Mouse (Mus musculus): ENCODE measurements around the gene B3galt1. TPM values are rescaled to one million over a fixed set of nuclear protein-coding genes. Genes with fewer than 3 reads are reported as not detected.

Gene B3galt1
- polyA plus RNA-seq, 1 experiment, result 0.04 TPM

DNA sequence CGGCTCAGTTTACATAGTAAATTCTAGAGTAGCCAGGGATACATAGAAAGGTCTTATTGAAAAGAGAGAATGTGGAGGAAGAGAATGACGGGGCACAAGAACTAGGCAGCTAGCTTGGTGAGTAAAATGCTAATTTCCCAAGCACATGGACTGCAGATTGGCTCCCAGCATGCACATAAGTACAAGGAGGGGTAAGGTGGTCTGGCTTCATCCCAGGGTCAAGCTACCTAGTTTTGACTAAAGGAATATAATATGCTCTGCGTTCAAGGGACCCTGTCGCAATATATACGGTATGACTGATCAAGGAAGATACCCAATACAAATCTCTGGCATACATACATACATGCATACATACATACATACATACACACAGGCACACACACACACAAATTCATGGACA, 594.1 kb downstream of the B3galt1 start:
- WGBS, result 88% methylated on average over 5 of the region's 5 CpGs
- no peaks in the 10 kb centered on the region for H3K27me3 ChIP-seq (ENCODE audit: control insufficient read depth, insufficient read depth, low read length)
- no peak overlapping the region for H3K27ac ChIP-seq (ENCODE audit: insufficient read depth, low read depth, low read length)
- no peaks in the 10 kb centered on the region for H3K36me3 ChIP-seq (ENCODE audit: control insufficient read depth, insufficient read depth, low read length)
- TF ChIP-seq POLR2A (IDR thresholded peaks at IDR 0.05; ENCODE audit: low read depth, low read length) (no peak), CTCF (IDR thresholded peaks at IDR 0.05; ENCODE audit: extremely low read depth, insufficient read length, insufficient replicate concordance, low read depth, low read length) (no peak)
- H3K4me3 ChIP-seq (ENCODE audit: low read depth, low read length), result no peak overlapping the region
- H3K4me1 ChIP-seq (ENCODE audit: control insufficient read depth, insufficient read depth, insufficient read length, low read length), result no peaks in the 10 kb centered on the region

DNA sequence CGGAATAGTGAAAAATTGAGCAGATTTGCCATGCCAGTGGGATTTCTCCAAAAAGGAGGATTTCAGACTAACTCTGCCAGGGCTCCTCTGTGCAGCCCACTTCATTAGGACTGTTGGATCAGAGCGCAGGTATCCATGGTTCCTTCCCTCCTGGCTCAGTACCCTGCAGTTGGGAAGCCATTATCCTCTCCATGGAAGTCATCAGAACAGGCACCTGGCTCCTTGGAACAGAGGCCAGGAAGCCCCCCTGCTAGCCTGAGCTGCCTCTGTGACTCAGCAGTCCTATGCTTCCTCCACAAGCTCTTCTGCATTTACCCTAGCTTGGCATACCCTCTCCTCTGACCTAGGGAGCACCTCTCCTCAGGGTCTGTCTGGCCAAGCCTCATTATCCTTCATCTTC, 594.9 kb downstream of the B3galt1 start:
- H3K27me3 ChIP-seq (ENCODE audit: control insufficient read depth, insufficient read depth, low read length), result no peaks in the 10 kb centered on the region
- no peak overlapping the region for H3K27ac ChIP-seq (ENCODE audit: insufficient read depth, low read depth, low read length)
- H3K4me1 ChIP-seq (ENCODE audit: control insufficient read depth, insufficient read depth, insufficient read length, low read length), result no peaks in the 10 kb centered on the region
- no peaks in the 10 kb centered on the region for H3K36me3 ChIP-seq (ENCODE audit: control insufficient read depth, insufficient read depth, low read length)
- no peak for TF ChIP-seq CTCF (IDR thresholded peaks at IDR 0.05; ENCODE audit: extremely low read depth, insufficient read length, insufficient replicate concordance, low read depth, low read length)
- no peak for TF ChIP-seq POLR2A (IDR thresholded peaks at IDR 0.05; ENCODE audit: low read depth, low read length)
- 95% methylated on average over 2 of the region's 2 CpGs for WGBS
- no peak overlapping the region for H3K4me3 ChIP-seq (ENCODE audit: low read depth, low read length)

GRCm38 (mm10) chr2:68162012-68162411, 596.3 kb downstream of the B3galt1 start:
- 85% methylated on average over 4 of the region's 4 CpGs for WGBS
- Histone ChIP-seq H3K4me3 (ENCODE audit: low read depth, low read length) (no peak overlapping the region), H3K4me1 (ENCODE audit: control insufficient read depth, insufficient read depth, insufficient read length, low read length) (no peaks in the 10 kb centered on the region), H3K36me3 (ENCODE audit: control insufficient read depth, insufficient read depth, low read length) (no peaks in the 10 kb centered on the region), H3K27ac (ENCODE audit: insufficient read depth, low read depth, low read length) (no peak overlapping the region), H3K27me3 (ENCODE audit: control insufficient read depth, insufficient read depth, low read length) (no peaks in the 10 kb centered on the region)
- TF ChIP-seq POLR2A (IDR thresholded peaks at IDR 0.05; ENCODE audit: low read depth, low read length) (no peak), CTCF (IDR thresholded peaks at IDR 0.05; ENCODE audit: extremely low read depth, insufficient read length, insufficient replicate concordance, low read depth, low read length) (no peak)

GRCm38 (mm10) chr2:68171306-68171705, 605.6 kb downstream of the B3galt1 start:
- Histone ChIP-seq H3K36me3 (ENCODE audit: control insufficient read depth, insufficient read depth, low read length) (no peaks in the 10 kb centered on the region), H3K4me1 (ENCODE audit: control insufficient read depth, insufficient read depth, insufficient read length, low read length) (no peaks in the 10 kb centered on the region), H3K4me3 (ENCODE audit: low read depth, low read length) (no peak overlapping the region), H3K27me3 (ENCODE audit: control insufficient read depth, insufficient read depth, low read length) (no peaks in the 10 kb centered on the region), H3K27ac (ENCODE audit: insufficient read depth, low read depth, low read length) (no peak overlapping the region)
- TF ChIP-seq CTCF (IDR thresholded peaks at IDR 0.05; ENCODE audit: extremely low read depth, insufficient read length, insufficient replicate concordance, low read depth, low read length), result no peak
- no peak for TF ChIP-seq POLR2A (IDR thresholded peaks at IDR 0.05; ENCODE audit: low read depth, low read length)
- 64% methylated on average over 10 of the region's 10 CpGs for WGBS

Other genes starting within 250 kb of the B3galt1 start
- not detected in 2 replicates for gene Gm21830, start 152.1 kb upstream of the B3galt1 start, polyA plus RNA-seq (2012; rRNA removed)
- gene Gm26727, start 132.7 kb upstream of the B3galt1 start, polyA plus RNA-seq (2012; rRNA removed), result not detected in 2 replicates
- not detected in 2 replicates for gene Xirp2, start 119.9 kb upstream of the B3galt1 start, polyA plus RNA-seq (2012; rRNA removed)